Mouse (Mus musculus) thymus, postnatal 36 days (tissue): ENCODE data around the gene Mif.

Source experiments
- DNase-seq, 2 experiments: peaks; one replicate each; pipeline ENCODE4 v3.0.0; 2022; ENCODE audit warnings: mixed read lengths in 2 of 2

The Mif gene

DNA sequence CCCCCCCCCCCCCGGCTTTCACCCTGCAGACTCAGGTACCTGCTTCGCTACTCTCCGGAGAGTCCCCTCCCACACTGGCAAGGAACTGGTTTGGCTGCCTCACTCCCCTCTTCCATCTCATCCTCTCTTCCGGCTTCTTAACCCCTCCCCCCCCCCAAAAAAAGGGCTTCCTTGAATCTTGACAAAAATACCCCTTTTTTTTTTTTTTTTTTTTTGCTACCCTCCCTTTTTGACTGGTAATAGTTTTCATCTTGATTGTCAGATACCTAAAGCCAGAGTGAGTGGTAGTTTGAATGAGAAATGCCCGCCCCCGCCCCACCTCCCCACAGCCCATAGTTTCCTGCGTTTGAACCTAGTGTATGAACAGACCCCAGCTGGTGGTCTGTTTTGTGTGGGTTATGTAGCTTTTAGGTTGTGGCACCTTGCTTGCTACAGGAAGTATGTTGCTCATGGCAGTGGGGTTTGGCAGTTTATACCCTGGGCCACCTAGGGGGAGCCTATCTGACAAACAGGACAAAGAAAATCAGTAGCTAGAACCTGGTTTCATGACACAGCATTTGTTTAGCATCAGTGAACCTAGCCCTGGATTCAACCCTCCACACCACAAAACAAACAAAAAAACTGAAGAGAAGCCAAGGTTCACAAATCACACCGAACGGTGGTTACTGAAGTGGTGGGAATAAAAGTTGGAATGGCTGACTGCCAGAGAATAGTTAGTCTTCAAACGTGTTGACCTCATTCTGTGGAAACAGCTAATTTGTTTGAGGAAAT, 24.1 kb downstream of the Mif start:
- DNase-seq = peak; percentile 68 to 84

GRCm38 (mm10) chr10:75835307-75835706, 24.7 kb downstream of the Mif start:
- DNase-seq = peak; percentile 74 to 75

DNA sequence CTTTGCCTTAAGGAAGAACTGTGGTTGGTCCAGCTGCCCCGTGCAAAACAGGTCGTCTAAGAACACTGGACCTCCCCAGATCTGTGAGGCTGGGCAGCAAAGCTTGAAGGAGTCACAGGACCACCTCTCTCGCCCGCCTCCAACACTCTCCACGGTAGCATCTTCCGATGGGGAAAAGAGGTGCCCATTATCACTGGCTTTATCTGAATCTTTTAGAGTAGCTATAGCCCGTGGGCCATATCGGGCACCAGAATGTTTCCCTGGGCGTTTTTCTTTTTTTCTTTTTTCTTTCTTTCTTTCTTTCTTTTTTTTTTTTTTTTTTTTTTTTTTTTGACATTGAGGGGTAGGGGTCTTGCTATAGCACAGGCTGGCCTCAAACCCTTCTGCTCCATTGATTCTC, 25.3 kb downstream of the Mif start:
- DNase-seq = no peak

DNA sequence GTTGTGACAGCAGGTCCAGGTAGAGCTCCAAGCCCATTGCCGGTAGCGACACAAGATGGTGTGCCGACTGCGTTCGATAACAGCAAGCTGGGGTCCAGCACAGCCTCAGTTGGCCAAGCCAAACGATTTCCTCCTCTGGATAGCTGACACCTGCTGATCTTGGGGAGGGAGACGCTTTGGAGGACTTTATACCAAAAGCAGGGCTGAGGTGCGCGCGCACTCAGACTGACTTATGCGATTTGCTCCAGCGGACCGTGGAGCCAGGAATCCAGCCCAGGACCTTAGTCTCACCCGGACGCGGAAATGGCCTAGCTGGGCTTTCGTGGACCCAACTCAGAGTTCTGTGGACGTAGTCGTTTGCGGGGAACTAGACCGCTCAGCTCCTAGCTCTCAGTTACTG, 25.8 kb downstream of the Mif start:
- peak; percentile 75 for DNase-seq

DNA sequence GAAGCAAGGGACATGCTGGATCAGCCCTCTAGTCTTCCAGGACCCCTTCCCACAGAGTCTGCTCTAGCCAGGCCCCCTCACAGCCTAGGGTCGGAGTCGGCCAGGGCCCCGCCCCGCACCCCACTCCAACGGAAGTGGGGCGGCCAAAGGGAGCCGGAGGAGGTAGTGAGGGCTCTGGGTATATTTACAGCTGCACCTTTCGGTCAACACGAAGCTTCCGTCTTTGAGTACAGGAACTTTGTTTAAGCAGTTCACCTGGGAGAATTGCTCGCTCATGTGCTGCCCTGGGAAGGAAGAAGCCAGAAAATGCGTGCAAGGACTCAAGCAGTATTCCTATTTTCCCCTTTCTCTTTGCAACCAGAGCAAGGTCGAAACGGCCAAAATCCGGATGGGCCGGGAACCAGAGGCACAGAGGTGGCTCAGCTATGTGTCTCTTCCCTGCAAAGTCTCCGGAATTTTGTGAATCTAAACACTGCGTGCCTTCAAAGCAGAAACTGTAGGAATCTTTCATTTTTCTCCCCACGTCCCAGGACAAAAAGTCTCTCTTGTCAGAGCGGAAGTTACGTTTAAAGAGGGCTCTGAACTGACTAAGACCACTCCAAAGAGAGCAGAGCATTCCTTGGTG, 26.5 kb downstream of the Mif start:
- peak; percentile 36 to 53 for DNase-seq

DNA sequence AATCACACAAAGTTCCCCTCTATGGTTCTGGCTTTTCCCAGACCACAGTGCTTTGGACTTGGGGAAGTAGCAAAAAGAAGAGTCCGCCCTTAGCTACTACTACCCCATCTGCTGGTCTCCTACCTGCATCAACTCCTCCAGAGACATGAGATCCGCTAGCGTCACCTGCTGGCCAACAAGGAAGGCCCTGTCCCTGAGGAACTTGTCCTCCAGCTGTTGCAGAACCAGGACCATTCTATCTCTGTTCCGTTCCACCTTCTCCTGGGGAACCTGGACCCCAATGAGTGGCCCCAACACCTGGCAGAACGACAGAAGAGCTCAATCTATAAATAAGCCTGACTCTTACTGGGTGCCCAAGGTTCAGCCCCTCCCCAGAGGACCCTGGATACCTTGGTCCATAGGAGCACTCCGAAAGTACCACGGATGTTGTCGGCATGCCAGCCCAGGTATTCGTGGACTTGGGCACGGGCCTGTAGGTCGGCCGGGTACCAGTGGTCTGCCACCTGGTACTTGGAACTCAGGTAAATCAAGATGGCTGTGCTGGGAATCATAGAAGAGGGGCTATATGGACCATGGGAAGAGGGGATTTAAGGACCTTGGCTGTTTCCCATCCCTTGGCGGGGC, 27.7 kb downstream of the Mif start:
- DNase-seq = peak; percentile 75 to 76

- no peak for DNase-seq
Observed at GRCm38 (mm10) chr10:75830275-75830670, 29.8 kb downstream of the Mif start.

DNA sequence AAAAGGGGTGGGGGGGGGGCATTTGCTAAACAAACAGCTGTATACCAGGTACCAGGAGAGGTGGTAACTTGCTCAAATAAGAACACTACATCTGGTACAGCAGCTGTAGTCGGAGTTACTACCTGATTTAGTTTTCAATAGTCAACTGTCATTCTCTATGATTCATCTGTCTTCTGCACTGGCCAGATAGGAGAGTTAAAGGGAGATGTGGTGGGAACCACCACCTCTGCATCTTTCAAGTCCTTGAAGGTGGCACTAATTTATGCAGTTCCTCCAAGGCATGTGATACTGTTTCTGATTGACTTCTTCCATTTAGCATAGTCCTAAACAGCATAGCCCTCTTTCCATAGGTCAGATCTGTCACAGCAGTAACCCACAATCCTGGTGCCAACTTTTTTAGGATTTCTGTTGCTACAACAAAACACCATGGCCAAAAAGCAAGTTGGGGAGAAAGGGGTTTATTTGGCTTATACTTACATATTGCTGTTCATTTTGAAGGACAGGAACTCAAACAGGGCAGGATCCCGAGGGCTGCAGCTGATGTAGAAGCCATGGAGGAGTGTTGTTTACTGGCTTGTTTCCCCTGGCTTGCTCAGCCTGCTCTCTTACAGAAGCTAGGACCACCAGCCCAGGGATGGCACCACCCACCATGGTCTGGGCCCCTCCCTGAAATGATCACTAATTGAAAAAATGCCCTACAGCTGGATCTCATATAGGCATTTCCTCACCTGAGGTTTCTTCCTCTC, 30.3 kb downstream of the Mif start:
- no peak for DNase-seq

DNA sequence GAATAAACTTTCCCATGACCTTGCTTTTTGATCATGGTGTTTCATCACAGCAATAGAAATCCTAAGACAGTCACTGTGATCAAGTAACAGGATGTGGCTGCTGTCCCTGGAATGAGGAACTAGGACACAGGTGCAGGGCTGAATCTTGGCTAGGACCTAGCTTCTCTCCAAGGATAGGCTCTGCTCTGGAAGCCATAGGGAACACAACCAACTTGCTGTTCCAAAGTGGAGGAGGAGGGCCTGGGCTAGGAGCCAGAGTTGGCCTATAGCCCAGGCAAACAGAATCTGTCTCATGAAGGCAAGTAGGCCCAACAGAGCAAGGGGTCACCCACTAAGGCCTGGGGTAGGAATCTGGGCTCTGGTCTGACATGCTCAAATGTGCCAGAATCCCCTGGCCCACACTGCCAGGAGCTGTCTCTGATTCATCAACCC, 31.5 kb downstream of the Mif start:
- no peak for DNase-seq

DNA sequence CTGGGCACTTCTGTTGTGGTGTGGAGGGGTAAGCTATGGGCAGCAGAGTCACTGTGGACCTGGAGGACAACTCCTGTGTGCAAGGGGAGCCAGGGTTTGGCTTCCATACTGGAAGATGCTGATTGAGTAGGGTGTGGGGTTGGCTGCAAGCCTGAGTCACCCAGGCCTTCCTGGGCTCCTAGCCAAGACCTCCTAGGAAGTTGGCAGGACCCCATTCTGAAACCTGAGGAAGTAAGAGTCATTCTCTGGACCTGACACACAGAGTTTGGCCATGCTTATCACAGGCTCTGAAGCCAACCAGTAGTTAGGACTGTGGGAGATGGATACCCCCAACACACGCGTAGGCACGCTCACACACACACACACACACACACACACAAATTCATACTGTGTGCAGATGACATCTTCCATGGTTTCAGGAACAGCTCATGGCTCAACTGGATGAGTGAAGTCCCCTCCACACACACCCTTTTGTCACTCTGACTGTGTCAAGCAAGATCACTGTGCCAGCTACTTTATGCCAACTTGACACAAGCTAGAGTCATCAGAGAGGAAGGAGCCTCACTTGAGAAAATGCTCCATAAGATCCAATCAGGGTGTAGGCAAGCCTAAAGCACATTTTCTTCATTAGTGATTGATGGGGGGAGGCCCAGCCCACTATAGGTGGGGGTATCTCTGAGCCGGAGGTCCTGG, 32.2 kb downstream of the Mif start:
- DNase-seq = no peak

GRCm38 (mm10) chr10:75824530-75824929, 35.5 kb downstream of the Mif start:
- DNase-seq = no peak

DNA sequence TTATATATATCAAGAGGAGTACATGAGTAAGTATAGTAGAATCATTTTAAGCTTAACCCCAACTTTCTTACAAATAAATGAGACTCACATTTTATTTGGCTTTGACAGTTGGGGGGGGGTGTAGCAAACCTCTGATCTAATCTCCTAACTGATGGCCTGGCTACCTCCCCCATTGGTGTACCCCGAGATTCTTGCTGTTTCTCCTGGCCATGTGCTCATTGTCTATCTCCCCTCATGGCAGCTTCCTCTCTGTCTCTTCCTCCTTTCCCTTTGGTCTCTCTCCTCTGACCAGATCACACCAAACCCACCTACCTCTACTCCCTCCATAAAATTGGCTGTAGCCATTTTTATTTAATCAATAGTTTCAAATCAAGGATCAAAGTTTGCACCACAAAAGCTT, 36.3 kb downstream of the Mif start:
- no peak for DNase-seq

DNA sequence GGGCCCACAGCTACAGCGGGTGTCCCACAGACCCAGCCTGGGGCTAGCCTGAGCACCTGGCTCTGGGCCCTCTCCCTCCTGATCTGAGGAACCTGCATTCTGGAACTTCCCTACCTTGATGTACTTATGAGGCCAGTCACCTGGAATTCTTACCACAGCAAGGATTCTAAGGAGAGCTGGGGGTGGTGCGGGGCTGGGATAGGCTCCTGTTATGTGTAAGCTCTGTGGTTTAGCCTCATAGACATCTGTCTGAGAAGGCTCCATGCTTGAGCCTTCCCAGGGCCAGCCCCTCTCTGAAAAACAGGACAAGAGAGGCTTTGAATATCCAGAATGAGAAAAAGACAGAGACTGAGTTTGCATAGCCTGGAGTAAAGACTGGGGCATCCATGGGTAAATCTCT, 37.6 kb downstream of the Mif start, which contains the start of gene Gstt4:
TSS of gene Gstt4 (minus strand) at position 101 of the 400 bp plus-strand sequence.
- no peak for DNase-seq

GRCm38 (mm10) chr10:75819882-75820281, 40.2 kb downstream of the Mif start:
- DNase-seq = no peak

DNA sequence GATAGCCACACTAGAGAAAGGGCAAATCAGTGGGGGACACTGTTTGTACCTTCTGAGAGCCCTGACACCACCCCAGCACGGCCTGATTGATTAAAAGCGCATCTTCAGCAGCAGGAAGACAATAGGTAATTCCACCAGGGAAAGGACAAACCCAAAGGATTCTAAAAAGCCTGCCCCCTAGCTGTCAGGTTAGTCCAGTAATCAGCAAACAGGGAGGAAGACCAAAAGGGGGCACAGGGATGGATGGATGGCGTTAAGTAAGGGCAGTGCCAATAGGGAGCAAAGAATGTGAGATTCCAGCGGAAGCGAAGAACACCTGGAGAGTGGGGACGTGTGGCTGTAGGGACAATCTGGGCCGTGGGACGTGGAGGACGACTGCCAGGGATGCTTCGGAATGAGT, 41.4 kb downstream of the Mif start:
- DNase-seq = no peak
